Mouse (Mus musculus): ENCODE measurements around the gene Mospd3. TPM values are rescaled to one million over a fixed set of nuclear protein-coding genes. Genes with fewer than 3 reads are reported as not detected.
A peak's percentile ranks its signal among the peaks of the same experiment; 100 is the strongest.

The Mospd3 gene
- polyA plus RNA-seq, 1 experiment from 2014 or later: 37.8 TPM

GRCm38 (mm10) chr5:137597625-137598024 lies 3.2 kb downstream of the Mospd3 start:
- Histone ChIP-seq H3K27me3 (ENCODE audit: insufficient read depth, low read length) (no peaks in the 10 kb centered on the region), H3K4me2 (no peak overlapping the region), H3K9ac (no peak overlapping the region), H3K9me3 (ENCODE audit: low read depth, low read length) (no peaks in the 10 kb centered on the region), H3K4me3 (ENCODE audit: low read depth, low read length) (no peak overlapping the region), H3K27ac (ENCODE audit: low read depth) (no peak overlapping the region), H3K4me1 (ENCODE audit: insufficient read depth) (peaks cover 5% of the 10 kb centered on the region; the same call in 1 of the 2 replicates), H3K36me3 (ENCODE audit: insufficient read depth) (0 out of 2 replicates have a peak, but pooled peaks cover 6% of the 10 kb centered on the region)
- no peak for DNase-seq
- no peak for ATAC-seq (ENCODE audit: insufficient read depth)
- 92% methylated on average over 6 of the region's 6 CpGs for WGBS
- TF ChIP-seq CTCF (IDR thresholded peaks at IDR 0.05; ENCODE audit: low read depth): no peak

GRCm38 (mm10) chr5:137596601-137597261 lies 4.1 kb downstream of the Mospd3 start:
- Histone ChIP-seq H3K9ac (no peak overlapping the region), H3K27me3 (ENCODE audit: insufficient read depth, low read length) (no peaks in the 10 kb centered on the region), H3K4me2 (peak overlapping the region; percentile 40), H3K9me3 (ENCODE audit: low read depth, low read length) (no peaks in the 10 kb centered on the region), H3K27ac (ENCODE audit: low read depth) (peak overlapping the region; percentile 30; the same call in 1 of the 2 replicates), H3K36me3 (ENCODE audit: insufficient read depth) (0 out of 2 replicates have a peak, but pooled peaks cover 6% of the 10 kb centered on the region), H3K4me3 (ENCODE audit: low read depth, low read length) (0 out of 2 replicates have a peak overlapping the region, but pooled peaks have one; percentile 8), H3K4me1 (ENCODE audit: insufficient read depth) (peaks cover 5% of the 10 kb centered on the region; the same call in 1 of the 2 replicates)
- 34% methylated on average over 30 of the region's 30 CpGs for WGBS
- TF ChIP-seq CTCF (IDR thresholded peaks at IDR 0.05; ENCODE audit: low read depth): no peak
- no peak for ATAC-seq (ENCODE audit: insufficient read depth)
- DNase-seq: peak; percentile 34

GRCm38 (mm10) chr5:137595921-137596320 lies 4.9 kb downstream of the Mospd3 start:
- no peak overlapping the region for H3K4me3 ChIP-seq (ENCODE audit: low read depth, low read length)
- no peak for DNase-seq
- 76% methylated on average over 7 of the region's 7 CpGs for WGBS
- H3K27me3 ChIP-seq (ENCODE audit: insufficient read depth, low read length): no peaks in the 10 kb centered on the region
- no peaks in the 10 kb centered on the region for H3K9me3 ChIP-seq (ENCODE audit: low read depth, low read length)
- H3K4me1 ChIP-seq (ENCODE audit: insufficient read depth): peaks cover 5% of the 10 kb centered on the region; the same call in 1 of the 2 replicates
- H3K27ac ChIP-seq (ENCODE audit: low read depth): no peak overlapping the region
- H3K4me2 ChIP-seq: no peak overlapping the region
- no peak overlapping the region for H3K9ac ChIP-seq
- H3K36me3 ChIP-seq (ENCODE audit: insufficient read depth): 0 out of 2 replicates have a peak, but pooled peaks cover 6% of the 10 kb centered on the region
- no peak for TF ChIP-seq CTCF (IDR thresholded peaks at IDR 0.05; ENCODE audit: low read depth)
- no peak for ATAC-seq (ENCODE audit: insufficient read depth)

DNA sequence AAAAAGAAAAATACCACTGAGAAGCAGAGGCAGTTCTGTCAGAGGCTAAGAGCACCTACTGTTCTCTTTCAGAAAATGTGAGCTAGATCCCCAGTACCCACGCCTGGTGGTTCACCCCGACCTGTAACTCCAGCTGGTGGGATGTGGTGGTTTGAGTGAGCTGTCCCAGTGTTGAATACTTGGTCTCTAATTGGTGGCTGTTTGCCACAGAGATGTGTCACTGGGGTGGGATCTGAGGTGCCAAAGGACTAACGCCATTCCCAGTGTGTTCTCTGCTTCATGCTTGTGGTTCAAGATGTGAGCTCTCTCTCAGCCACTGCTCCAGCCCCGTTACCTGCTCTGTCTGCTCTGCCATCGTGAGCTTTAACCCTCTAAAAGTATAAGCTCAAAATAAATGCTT lies 10.4 kb downstream of the Mospd3 start:
- Histone ChIP-seq H3K27ac (ENCODE audit: low read depth) (no peak overlapping the region), H3K4me2 (no peak overlapping the region), H3K36me3 (ENCODE audit: insufficient read depth) (no peaks in the 10 kb centered on the region), H3K9me3 (ENCODE audit: low read depth, low read length) (no peaks in the 10 kb centered on the region), H3K4me1 (ENCODE audit: insufficient read depth) (no peaks in the 10 kb centered on the region), H3K9ac (no peak overlapping the region), H3K27me3 (ENCODE audit: insufficient read depth, low read length) (no peaks in the 10 kb centered on the region), H3K4me3 (ENCODE audit: low read depth, low read length) (no peak overlapping the region)
- no peak for TF ChIP-seq CTCF (IDR thresholded peaks at IDR 0.05; ENCODE audit: low read depth)
- no peak for DNase-seq
- 65% methylated on average over 5 of the region's 5 CpGs for WGBS
- no peak for ATAC-seq (ENCODE audit: insufficient read depth)

DNA sequence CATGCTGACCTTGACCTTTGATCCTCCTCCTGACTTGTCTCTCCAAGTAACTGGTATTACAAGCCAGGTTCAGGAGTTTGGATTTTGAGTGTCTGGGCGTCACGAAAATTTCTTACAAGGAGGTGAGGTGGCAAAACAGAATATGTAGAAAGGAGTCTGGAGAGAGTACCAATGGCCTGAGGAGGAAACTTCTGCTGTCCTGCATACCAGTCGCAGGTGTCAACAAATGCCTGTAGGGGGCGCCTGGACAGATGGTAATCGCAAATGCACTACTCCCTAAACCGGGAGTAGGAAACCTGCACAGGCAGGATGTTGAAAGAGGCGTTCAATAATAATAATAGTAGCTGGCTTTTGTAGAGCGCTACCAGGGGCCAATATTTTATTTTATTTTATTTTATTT lies 15.9 kb downstream of the Mospd3 start:
- no peaks in the 10 kb centered on the region for H3K36me3 ChIP-seq (ENCODE audit: insufficient read depth)
- ATAC-seq (ENCODE audit: insufficient read depth): no peak
- H3K27ac ChIP-seq (ENCODE audit: low read depth): no peak overlapping the region
- peak; percentile 79 for DNase-seq
- TF ChIP-seq CTCF (IDR thresholded peaks at IDR 0.05; ENCODE audit: low read depth): peak; percentile 58
- WGBS: 28% methylated on average over 8 of the region's 8 CpGs
- no peak overlapping the region for H3K4me3 ChIP-seq (ENCODE audit: low read depth, low read length)
- H3K9me3 ChIP-seq (ENCODE audit: low read depth, low read length): no peaks in the 10 kb centered on the region
- H3K9ac ChIP-seq: no peak overlapping the region
- peaks cover 5% of the 10 kb centered on the region; the same call in 1 of the 2 replicates for H3K27me3 ChIP-seq (ENCODE audit: insufficient read depth, low read length)
- H3K4me1 ChIP-seq (ENCODE audit: insufficient read depth): no peaks in the 10 kb centered on the region
- no peak overlapping the region for H3K4me2 ChIP-seq

GRCm38 (mm10) chr5:137583670-137584169 lies 17.1 kb downstream of the Mospd3 start:
- ATAC-seq (ENCODE audit: insufficient read depth) (peak; percentile 76), DNase-seq (peak; percentile 77)
- Histone ChIP-seq H3K9ac (peak overlapping the region; percentile 47), H3K4me3 (ENCODE audit: low read depth, low read length) (peak overlapping the region; percentile 36), H3K27me3 (ENCODE audit: insufficient read depth, low read length) (peaks cover 5% of the 10 kb centered on the region; the same call in 1 of the 2 replicates), H3K4me2 (peak overlapping the region; percentile 63), H3K27ac (ENCODE audit: low read depth) (no peak overlapping the region), H3K4me1 (ENCODE audit: insufficient read depth) (no peaks in the 10 kb centered on the region), H3K36me3 (ENCODE audit: insufficient read depth) (no peaks in the 10 kb centered on the region), H3K9me3 (ENCODE audit: low read depth, low read length) (no peaks in the 10 kb centered on the region)
- 15% methylated on average over 27 of the region's 27 CpGs for WGBS
- TF ChIP-seq CTCF (IDR thresholded peaks at IDR 0.05; ENCODE audit: low read depth): peak; percentile 37; the same call in 1 of the 2 replicates

GRCm38 (mm10) chr5:137582702-137583101 lies 18.2 kb downstream of the Mospd3 start:
- Histone ChIP-seq H3K27ac (ENCODE audit: low read depth) (no peak overlapping the region), H3K4me2 (peak overlapping the region; percentile 63; the same call in 1 of the 2 replicates), H3K9me3 (ENCODE audit: low read depth, low read length) (no peaks in the 10 kb centered on the region), H3K4me1 (ENCODE audit: insufficient read depth) (no peaks in the 10 kb centered on the region), H3K27me3 (ENCODE audit: insufficient read depth, low read length) (peaks cover 5% of the 10 kb centered on the region; the same call in 1 of the 2 replicates), H3K4me3 (ENCODE audit: low read depth, low read length) (no peak overlapping the region), H3K36me3 (ENCODE audit: insufficient read depth) (no peaks in the 10 kb centered on the region), H3K9ac (no peak overlapping the region)
- 27% methylated on average over 8 of the region's 8 CpGs for WGBS
- ATAC-seq (ENCODE audit: insufficient read depth): no peak
- TF ChIP-seq CTCF (IDR thresholded peaks at IDR 0.05; ENCODE audit: low read depth): no peak
- DNase-seq: peak; percentile 37
